Mouse (Mus musculus): ENCODE results near the gene Gstz1.
"Not testable (repeated sequence)": the region's sequence is repeated elsewhere in the genome, so short reads cannot be mapped to it uniquely, and the experiment has no call there.

Gstz1 gene

DNA sequence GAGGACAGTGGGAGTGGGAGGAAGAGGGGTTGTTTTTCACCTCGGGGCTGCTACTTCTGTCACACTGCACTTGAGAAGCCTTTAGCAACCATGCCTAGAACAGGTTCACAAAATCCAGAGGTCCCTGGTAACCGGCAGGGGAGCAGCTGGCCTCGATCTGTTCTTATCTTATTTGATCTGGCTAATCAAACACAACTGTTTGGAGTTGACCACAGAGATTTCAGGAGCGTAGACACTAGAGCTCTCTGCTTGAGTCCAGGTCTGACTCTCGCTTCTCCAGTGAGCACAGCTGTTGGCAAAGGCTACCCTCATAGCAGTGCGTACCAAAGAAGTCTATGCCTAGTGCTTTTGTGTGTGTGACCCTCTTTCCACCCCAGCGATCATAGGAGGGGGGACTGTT lies 11.1 kb downstream of the Gstz1 start:
- DNase-seq (ENCODE audit: low spot score), result no peak

DNA sequence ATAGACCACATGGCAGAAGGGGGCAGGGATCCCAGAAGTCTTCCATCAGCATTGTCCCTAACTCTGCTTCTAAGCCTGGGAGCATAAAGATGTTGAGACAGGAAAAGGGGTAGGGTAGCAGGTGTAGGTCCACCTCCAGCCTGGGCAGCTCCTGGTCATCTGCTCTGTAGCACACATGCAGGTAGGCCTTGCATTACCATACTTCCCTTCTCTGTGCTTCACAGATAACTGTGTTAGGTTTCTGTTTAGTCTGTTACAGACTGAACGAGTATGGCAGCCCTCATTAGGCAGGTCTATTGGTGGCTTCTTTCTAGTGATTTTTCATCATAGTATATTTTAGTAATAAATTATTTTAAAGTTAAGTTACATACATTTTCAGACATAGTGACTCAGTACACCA lies 13.3 kb downstream of the Gstz1 start:
- DNase-seq (ENCODE audit: low spot score), result no peak

DNA sequence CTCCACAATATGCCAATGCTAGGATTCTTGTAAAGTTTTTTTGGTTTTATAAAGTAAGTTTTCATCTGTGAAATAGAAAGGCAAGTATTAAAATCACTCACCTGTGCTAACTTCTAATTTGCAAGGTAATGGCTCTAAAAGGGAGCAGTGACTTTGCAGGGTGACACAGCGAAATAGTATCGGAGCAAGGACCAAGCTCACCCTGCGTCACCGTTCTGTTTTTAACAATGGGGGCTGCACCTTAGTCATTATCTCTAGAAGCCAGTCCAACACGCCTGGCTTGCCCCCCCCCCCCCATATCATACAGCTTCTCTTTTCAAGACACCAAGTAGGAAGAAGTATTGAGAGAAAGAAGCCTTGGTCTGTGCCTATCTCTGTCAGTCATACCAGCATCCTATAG lies 13.8 kb downstream of the Gstz1 start:
- DNase-seq (ENCODE audit: low spot score), result no peak

DNA sequence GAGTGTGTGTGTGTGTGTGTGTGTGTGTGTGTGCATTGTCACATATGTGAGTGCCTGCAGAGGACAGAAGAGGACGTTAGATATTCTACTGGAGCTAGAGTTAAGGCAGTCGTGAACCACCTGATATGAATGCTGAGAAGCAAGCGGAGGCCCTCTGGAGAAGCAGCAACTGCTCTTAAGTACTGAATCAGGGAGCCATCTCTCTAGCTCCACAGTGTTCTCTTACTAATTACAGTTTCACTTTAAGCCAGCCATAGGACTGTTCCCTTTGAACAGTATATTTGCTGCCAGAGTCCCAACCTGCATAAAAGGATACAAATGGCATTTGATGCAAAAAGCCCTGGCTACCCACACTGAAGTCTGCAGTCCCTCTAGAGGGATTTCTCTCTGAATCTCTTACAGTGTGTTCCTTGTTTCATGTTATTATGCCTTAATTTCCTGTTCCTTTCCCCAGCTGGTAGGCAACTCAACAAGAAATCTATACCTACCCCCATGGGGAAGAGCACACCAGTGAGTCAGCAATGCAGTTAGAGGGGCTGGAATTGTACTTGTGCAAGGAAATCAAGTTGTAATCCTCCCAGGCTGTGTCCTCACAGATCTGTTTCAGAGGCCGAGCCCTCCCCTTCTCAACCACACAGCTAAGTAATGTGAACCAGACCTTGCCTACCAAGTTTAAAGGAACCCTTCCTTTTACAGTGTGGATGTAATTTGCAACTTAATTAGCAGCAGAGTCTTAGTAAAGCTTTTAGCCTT lies 28.4 kb downstream of the Gstz1 start:
- no peak for DNase-seq (ENCODE audit: low spot score)

DNA sequence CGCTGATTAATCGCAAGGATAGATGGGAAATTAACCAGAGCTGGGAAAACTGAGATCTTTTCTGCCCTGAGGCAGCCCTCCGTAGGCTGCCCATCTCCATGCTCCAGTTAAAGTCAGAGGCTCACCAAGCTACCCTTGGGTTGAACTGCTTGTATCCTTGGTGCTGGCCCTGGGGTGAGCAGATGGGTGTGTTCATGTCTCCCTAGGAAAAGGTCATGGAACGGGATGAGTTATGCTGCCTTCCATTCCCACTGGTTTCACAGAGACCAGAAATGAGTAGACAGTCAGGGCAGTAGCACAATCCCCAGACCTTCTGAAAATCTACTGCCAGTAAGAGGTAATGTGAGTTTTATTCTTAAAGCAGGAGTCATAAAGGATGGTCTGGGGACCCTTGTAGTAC lies 30.7 kb downstream of the Gstz1 start:
- DNase-seq (ENCODE audit: low spot score), result no peak

DNA sequence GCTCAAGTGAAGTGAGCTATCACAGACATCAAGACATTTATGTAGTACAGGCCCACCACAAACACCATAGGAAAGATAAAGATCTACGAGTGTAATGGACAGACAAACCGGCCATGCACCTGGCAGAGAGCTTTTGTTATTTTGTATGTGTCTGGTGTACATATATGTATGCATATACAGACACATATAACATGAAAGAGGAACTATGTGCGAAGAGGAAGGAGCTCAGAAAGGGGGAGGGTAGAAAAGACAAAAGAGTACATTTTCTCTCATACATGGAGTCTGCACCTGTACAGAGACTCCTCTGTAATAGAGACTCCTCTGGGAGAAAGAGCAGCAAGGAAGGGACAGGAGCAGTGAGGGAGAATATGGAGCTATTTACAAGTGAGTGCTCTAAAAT lies 46.0 kb downstream of the Gstz1 start:
- no peak for DNase-seq (ENCODE audit: low spot score)

DNA sequence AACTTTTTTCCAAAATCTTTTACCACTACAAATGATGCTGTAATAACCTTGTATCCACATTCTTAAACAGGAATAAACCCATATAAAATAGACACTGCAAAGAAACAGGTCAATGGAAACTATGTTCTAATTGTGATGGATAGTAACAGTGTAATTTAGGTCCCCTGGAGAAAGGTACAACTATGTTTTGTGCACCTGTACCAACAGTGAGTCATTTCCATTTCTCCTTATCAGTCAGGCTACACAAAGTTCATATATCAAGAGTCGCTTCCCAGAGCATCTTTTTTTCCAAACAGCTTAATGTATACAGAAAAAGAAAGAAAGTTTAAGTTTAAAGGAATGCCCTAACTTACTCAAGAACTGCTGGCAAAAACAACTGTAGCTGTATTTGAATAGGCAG lies 48.1 kb downstream of the Gstz1 start:
- no peak for DNase-seq (ENCODE audit: low spot score)

DNA sequence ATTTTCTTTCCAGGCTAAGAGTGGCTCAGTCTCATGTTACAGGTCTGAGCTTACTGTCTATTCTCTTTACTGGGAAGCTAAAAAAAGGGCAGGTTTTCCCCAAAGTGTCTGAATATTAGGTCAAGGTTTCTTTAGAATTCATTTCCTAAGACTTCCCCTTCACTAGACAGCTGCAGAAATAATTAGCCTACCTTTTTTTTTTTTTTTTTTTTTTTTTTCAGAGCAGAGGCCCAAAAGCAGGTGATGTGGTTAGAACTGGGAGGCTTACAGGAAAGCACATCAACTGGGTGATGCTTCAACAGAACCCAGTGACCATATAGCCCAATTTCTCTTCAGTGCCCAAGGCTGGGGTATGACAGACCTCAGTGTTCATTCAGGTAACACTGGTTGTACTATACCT lies 49.3 kb downstream of the Gstz1 start:
- DNase-seq (ENCODE audit: low spot score), result no peak

DNA sequence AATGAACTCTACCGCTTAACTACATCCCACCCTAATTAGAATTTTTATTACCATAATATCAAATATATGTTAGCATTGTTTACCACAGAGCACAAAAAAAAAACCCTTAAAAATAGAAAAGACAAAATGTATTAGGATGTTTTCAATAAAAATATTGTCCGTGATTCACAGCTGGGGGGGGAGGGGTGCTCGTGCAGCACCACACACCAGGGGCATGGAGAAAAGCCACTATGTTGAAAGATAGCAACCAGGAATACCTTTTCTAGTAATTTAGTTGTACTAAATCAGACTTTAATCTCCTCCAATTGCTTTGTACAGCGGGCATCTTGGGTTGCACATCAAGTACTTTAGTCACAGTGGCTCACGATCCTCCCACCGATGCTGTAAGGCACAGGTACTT lies 51.8 kb downstream of the Gstz1 start:
- no peak for DNase-seq (ENCODE audit: low spot score)

DNA sequence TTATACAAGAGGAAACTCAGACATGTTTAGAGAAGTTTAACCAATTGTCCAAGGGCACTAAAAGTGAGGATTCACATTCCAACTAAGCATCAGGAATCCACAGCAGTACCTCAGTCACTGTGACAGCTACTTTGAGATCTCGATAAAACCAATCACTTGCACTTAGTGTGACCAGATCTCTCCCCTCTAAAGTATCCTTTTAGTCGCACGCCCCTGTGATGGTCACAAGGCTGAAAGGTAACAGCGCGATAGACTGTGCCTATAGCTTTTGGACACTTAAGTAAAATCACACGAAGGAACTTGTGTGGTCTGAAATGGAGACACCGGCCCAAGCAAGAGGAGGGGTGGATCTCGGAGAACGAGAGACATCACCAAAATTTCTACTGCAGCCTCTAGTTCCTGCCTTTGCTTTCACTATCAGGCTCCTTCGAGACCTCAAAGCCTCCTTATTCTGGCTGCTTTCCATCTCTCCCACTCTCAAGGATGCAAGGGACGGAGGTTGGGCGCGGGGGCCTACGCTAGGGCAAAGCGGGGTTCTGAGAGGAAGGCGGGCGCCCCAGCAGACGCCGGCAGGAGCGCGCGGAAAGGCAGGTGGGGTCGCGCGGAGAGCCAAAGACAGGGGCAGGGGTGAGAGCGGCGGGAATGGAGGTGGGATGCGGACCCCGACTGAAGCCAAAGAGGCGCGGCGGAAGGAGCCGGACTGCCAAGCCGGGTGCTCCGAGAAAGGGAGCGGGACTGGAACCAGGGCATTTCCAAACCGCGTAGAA lies 52.4 kb downstream of the Gstz1 start, which contains the start of gene Samd15:
TSS of gene Samd15 (plus strand) at position 518 of the 767 bp plus-strand sequence.
- peak; percentile 25 for DNase-seq (ENCODE audit: low spot score)

DNA sequence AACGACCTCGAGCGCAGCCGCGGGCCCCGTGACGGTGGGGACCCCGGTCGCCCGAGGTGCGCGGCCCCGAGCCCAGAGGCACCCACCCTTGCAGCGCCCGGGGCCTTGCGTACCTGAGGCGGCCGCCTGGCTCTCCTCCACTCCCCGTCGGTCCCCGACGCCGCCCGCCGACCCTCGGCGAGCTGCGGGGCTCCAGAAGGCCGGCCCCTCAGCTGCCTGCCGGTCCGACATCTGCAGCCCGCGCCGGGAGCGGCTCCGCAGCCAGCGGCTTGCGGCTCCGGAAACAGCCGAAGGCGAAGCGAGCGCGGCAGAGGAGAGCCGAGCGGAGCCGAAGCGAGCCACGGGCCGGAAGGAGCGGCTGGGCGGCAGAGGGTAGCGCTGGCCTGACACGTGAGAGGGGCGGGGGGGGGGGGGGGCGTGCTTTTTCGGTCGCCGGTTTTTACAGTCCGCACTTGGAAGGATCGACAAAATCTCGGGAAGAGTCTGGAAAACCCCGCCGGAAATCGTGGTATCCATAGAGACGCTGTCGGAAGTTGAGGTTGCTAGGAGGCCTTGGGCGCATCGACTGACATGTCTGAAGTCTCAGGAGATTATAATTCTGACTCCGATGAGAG lies 53.1 kb downstream of the Gstz1 start, which contains the start of gene Tmed8:
TSS of gene Tmed8 (minus strand) at position 482 of the 614 bp plus-strand sequence.
- DNase-seq (ENCODE audit: low spot score), result peak; percentile 68

DNA sequence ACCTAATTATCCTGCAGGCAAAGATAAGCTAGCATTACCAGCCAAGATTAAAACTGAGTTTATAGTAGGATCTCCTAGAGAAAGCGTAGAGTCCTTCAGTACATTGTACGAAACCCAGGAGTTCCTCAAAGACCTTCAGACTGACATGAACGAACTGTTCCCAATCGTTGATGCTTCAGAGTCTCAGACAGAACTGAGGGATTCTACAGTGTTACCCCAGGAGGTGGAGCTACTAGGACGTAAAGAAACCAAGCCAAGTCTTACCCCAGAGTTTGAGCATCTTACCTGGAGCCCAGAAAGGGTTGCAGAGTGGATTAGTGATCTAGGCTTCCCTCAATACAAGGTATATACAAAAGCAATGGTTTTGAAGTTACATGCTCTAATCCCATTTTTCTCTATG lies 54.7 kb downstream of the Gstz1 start:
- DNase-seq (ENCODE audit: low spot score), result no peak

DNA sequence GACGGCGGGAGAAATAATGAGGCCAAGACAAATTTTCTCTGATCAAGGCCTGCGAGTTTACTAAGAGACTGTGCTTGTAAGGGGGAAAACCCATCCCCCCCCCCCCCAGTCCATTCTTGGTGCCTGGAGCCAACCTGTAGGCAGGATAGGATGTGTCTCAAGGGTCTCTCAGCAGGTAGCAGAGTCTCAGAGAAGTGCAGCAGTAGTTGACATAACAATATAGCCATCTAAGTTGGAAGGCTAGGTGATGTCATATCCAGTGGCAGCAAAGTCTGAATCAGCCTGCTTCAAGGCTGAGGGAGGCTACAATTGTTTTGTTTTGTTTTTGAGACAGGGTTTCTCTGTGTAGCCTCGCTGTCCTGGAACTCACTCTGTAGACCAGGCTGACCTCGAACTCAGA lies 58.8 kb downstream of the Gstz1 start:
- not testable (repeated sequence) for DNase-seq (ENCODE audit: low spot score)

DNA sequence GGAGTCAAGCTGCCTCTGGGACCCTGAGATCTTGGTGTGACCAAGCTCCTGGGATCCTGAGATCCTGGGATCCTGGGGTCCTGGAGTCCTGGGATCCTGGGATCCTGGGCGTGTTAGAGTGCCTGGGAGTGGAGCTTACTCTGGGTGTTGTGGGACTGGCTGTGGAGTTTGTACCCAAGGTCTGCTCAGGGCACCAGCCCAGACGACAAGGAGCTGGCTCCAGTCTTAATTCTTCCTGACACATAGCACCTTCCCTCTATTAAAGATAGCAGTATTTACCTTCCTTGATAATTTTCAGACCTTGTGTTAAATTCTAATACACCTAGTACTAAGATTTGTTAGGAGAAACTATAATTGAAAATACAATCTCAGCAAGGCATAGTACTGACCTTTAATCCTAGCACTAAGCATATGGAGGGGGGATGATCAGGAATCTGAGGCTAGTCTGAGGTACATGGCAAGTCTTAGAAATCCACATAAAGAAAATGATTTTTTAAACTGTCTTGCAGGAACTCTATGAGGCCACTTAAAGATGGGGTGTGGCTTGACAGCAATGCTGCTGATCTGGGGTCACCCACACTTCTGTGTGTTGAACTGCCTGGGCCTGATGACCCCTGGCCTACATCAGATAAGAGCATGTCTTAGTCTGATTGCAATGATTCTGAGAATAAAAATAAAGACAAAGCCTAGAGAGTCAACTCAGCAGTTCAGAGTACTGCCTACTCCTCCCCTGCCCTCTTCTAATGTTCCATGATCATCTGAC lies 66.1 kb downstream of the Gstz1 start:
- no peak for DNase-seq (ENCODE audit: low spot score)

Data from left cerebral cortex, adult 11 months (tissue).